Mouse (Mus musculus) urinary bladder, postnatal 14 days (tissue): ENCODE results near the gene 6030408B16Rik.
"Not testable (repeated sequence)": the region's sequence is repeated elsewhere in the genome, so short reads cannot be mapped to it uniquely, and the experiment has no call there.

ENCODE experiments used
- DNase-seq: peaks from one replicate; pipeline ENCODE4 v3.0.0; 2021; ENCODE audit warnings: low spot score

The 6030408B16Rik gene

GRCm38 (mm10) chr15:101321126-101321525 lies 28.1 kb downstream of the 6030408B16Rik start:
- no peak for DNase-seq

- no peak for DNase-seq
These were observed 29.1 kb downstream of the 6030408B16Rik start for GRCm38 (mm10) chr15:101322106-101322505.

GRCm38 (mm10) chr15:101322640-101323039 lies 29.6 kb downstream of the 6030408B16Rik start:
- DNase-seq = no peak

GRCm38 (mm10) chr15:101323511-101323910 lies 30.5 kb downstream of the 6030408B16Rik start:
- DNase-seq = no peak

- DNase-seq = not testable (repeated sequence)
These were observed 31.4 kb downstream of the 6030408B16Rik start for GRCm38 (mm10) chr15:101324409-101324808.

- DNase-seq = no peak
These were observed 33.1 kb downstream of the 6030408B16Rik start for GRCm38 (mm10) chr15:101325991-101326534.

GRCm38 (mm10) chr15:101327282-101327681 lies 34.3 kb downstream of the 6030408B16Rik start:
- peak; percentile 97 for DNase-seq

GRCm38 (mm10) chr15:101328876-101329563 lies 36.0 kb downstream of the 6030408B16Rik start:
- no peak for DNase-seq

GRCm38 (mm10) chr15:101329564-101329892 lies 36.5 kb downstream of the 6030408B16Rik start:
- DNase-seq = no peak

- DNase-seq = peak; percentile 84
These were observed 38.1 kb downstream of the 6030408B16Rik start for GRCm38 (mm10) chr15:101331090-101331489.

- DNase-seq = peak; percentile 61
These were observed 39.4 kb downstream of the 6030408B16Rik start for GRCm38 (mm10) chr15:101332370-101332769.

GRCm38 (mm10) chr15:101333165-101333564 lies 40.2 kb downstream of the 6030408B16Rik start:
- no peak for DNase-seq

GRCm38 (mm10) chr15:101333648-101334047 lies 40.6 kb downstream of the 6030408B16Rik start:
- no peak for DNase-seq

GRCm38 (mm10) chr15:101336474-101337174 lies 43.6 kb downstream of the 6030408B16Rik start:
- peak; percentile 90 for DNase-seq

GRCm38 (mm10) chr15:101338359-101338758 lies 45.3 kb downstream of the 6030408B16Rik start:
- peak; percentile 78 for DNase-seq

- DNase-seq = peak; percentile 94
These were observed 46.5 kb downstream of the 6030408B16Rik start for GRCm38 (mm10) chr15:101339537-101339936.

- DNase-seq = peak; percentile 80
These were observed 48.9 kb downstream of the 6030408B16Rik start for GRCm38 (mm10) chr15:101341797-101342515.
